Mouse (Mus musculus): ENCODE results near the gene Icam1. TPM values are rescaled to one million over a fixed set of nuclear protein-coding genes. Genes with fewer than 3 reads are reported as not detected.

The Icam1 gene
- polyA plus RNA-seq, 1 experiment from 2014 or later = 8.1 TPM

DNA sequence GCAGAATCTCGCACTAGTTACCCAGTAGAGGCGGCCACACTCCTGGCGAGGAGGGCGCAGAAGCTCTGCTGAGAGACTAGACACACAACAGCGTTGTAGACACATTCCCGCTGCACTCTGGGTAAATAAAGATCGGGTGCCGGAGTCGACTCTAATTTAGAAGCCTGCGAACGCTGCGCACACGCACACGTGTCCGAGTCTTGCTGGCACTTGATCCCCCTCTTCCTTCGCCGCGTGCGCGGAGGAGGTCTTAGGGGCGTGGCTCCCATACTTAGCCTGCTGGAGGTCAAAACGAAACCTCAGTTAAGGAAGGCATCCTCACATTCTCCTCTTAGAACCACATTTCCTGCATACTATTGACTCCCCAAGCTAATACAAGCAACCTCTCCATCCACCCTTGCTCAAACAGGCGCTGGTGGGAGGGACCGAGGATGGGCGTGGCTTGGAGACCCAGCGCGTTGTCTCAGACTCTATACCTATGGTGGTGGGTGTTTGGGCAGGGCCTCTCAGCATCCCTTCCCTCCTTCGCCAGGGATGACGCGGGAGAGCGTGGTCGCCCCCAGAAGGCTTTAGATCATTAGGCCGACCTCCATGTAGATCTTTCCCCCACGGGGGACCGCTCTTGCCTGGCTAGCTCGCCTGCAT lies 15.6 kb downstream of the Icam1 start:
- peak overlapping the region; percentile 94 for H3K4me2 ChIP-seq
- 0 out of 2 replicates have a peak, but pooled peaks have one; percentile 16 for ATAC-seq (replicated peaks; ENCODE audit: insufficient number of reproducible peaks, low FRiP score, low TSS enrichment)
- H3K36me3 ChIP-seq (ENCODE audit: control insufficient read depth, insufficient read depth, low read length) = no peaks in the 10 kb centered on the region
- peaks cover 79% of the 10 kb centered on the region for H3K27me3 ChIP-seq (ENCODE audit: control insufficient read depth, insufficient read depth, low read length)
- 0 out of 2 replicates have a peak overlapping the region, but pooled peaks have one; percentile 10 for H3K9ac ChIP-seq (ENCODE audit: low read depth, low read length)
- H3K4me3 ChIP-seq (ENCODE audit: low read depth, low read length) = peak overlapping the region; percentile 56
- WGBS (ENCODE audit: insufficient replicate concordance) = under 1% methylated on average over 36 of the region's 36 CpGs
- H3K9me3 ChIP-seq (replicated peaks; ENCODE audit: control insufficient read depth, low read length) = no peaks in the 10 kb centered on the region
- peaks cover 37% of the 10 kb centered on the region for H3K4me1 ChIP-seq (ENCODE audit: control insufficient read depth, insufficient read depth, low read length)
- 0 out of 2 replicates have a peak overlapping the region, but pooled peaks have one; percentile 22 for H3K27ac ChIP-seq (ENCODE audit: low read depth, low read length)

DNA sequence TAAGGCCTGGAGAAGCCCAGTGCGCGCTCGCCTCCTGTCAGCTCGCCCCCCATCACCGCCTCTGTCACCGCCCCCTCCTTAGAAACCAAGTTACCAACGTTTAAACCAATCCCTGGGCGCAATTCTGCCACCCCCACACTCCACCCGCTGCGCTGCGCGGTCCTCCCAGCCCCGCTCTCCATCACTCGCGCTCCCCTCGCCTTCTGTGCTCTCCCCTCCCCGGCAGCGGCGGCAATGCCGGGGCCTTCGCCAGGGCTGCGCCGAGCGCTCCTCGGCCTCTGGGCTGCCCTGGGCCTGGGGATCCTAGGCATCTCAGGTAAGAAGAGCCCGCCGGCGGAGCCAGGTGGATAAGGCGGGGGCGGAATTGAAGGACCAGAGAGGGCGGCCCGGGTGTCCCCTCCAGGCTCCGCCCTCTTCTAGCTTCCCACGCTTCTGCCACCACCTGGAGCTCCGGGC lies 16.1 kb downstream of the Icam1 start, which contains the start of gene Icam5:
Gene Icam5, plus strand, starts transcription at position 178 of the 456 bp plus-strand sequence.
- no peaks in the 10 kb centered on the region for H3K9me3 ChIP-seq (replicated peaks; ENCODE audit: control insufficient read depth, low read length)
- H3K4me2 ChIP-seq = peak within 1 kb of the TSS; percentile 94
- no peak for ATAC-seq (replicated peaks; ENCODE audit: insufficient number of reproducible peaks, low FRiP score, low TSS enrichment)
- H3K27me3 ChIP-seq (ENCODE audit: control insufficient read depth, insufficient read depth, low read length) = peaks cover 79% of the 10 kb centered on the region
- 0 out of 2 replicates have a peak within 1 kb of the TSS, but pooled peaks have one; percentile 22 for H3K27ac ChIP-seq (ENCODE audit: low read depth, low read length)
- peak within 1 kb of the TSS; percentile 56 for H3K4me3 ChIP-seq (ENCODE audit: low read depth, low read length)
- peaks cover 43% of the 10 kb centered on the region for H3K4me1 ChIP-seq (ENCODE audit: control insufficient read depth, insufficient read depth, low read length)
- H3K9ac ChIP-seq (ENCODE audit: low read depth, low read length) = peak within 1 kb of the TSS; percentile 67; the same call in 1 of the 2 replicates
- WGBS (ENCODE audit: insufficient replicate concordance) = under 1% methylated on average over 35 of the region's 35 CpGs
- H3K36me3 ChIP-seq (ENCODE audit: control insufficient read depth, insufficient read depth, low read length) = no peaks in the 10 kb centered on the region

DNA sequence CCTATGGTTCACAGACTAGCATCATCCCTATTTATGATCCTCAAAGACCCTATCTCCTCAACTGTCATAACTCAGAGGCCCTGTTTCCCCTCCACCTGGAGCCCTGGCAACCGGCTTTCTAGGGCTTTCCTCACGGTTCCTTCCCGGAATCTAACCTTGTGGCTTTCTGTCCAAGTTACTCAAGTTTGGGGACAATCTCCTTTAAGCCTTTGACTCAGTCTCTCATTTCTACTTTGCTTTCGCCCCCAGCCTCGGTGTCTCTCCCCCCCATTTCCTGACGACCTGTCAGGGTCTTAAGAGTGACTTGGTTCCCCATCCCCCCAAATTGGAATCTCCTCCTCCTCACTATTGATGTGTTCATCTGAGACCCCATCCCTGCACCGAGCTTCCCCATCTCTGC lies 16.7 kb downstream of the Icam1 start:
- Histone ChIP-seq H3K9me3 (replicated peaks; ENCODE audit: control insufficient read depth, low read length) (no peaks in the 10 kb centered on the region), H3K4me1 (ENCODE audit: control insufficient read depth, insufficient read depth, low read length) (peaks cover 48% of the 10 kb centered on the region), H3K9ac (ENCODE audit: low read depth, low read length) (no peak overlapping the region; the same call in 1 of the 2 replicates), H3K27ac (ENCODE audit: low read depth, low read length) (no peak overlapping the region), H3K4me2 (peak overlapping the region; percentile 94), H3K27me3 (ENCODE audit: control insufficient read depth, insufficient read depth, low read length) (peaks cover 79% of the 10 kb centered on the region), H3K36me3 (ENCODE audit: control insufficient read depth, insufficient read depth, low read length) (no peaks in the 10 kb centered on the region), H3K4me3 (ENCODE audit: low read depth, low read length) (peak overlapping the region; percentile 56; the same call in 1 of the 2 replicates)
- ATAC-seq (replicated peaks; ENCODE audit: insufficient number of reproducible peaks, low FRiP score, low TSS enrichment) = no peak
- WGBS (ENCODE audit: insufficient replicate concordance) = 6% methylated on average over 7 of the region's 7 CpGs

DNA sequence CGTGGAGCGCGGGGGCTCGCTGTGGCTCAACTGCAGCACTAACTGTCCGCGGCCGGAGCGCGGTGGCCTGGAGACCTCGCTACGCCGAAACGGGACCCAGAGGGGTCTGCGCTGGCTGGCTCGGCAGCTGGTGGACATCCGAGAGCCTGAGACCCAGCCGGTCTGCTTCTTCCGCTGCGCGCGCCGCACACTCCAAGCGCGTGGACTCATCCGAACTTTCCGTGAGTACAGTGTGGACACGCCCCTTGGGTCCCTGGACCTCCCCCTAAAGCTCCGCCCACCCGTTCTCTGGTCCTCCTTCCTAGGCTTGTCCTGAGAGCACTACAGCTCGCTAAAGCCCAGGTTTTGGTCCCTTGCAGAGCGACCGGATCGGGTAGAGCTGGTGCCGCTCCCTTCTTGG lies 17.4 kb downstream of the Icam1 start:
- Histone ChIP-seq H3K9me3 (replicated peaks; ENCODE audit: control insufficient read depth, low read length) (no peaks in the 10 kb centered on the region), H3K27me3 (ENCODE audit: control insufficient read depth, insufficient read depth, low read length) (peaks cover 79% of the 10 kb centered on the region), H3K4me1 (ENCODE audit: control insufficient read depth, insufficient read depth, low read length) (peaks cover 52% of the 10 kb centered on the region), H3K27ac (ENCODE audit: low read depth, low read length) (no peak overlapping the region), H3K9ac (ENCODE audit: low read depth, low read length) (peak overlapping the region; percentile 67), H3K36me3 (ENCODE audit: control insufficient read depth, insufficient read depth, low read length) (no peaks in the 10 kb centered on the region), H3K4me3 (ENCODE audit: low read depth, low read length) (peak overlapping the region; percentile 51), H3K4me2 (peak overlapping the region; percentile 94)
- ATAC-seq (replicated peaks; ENCODE audit: insufficient number of reproducible peaks, low FRiP score, low TSS enrichment) = peak; percentile 64
- 1% methylated on average over 34 of the region's 34 CpGs for WGBS (ENCODE audit: insufficient replicate concordance)

DNA sequence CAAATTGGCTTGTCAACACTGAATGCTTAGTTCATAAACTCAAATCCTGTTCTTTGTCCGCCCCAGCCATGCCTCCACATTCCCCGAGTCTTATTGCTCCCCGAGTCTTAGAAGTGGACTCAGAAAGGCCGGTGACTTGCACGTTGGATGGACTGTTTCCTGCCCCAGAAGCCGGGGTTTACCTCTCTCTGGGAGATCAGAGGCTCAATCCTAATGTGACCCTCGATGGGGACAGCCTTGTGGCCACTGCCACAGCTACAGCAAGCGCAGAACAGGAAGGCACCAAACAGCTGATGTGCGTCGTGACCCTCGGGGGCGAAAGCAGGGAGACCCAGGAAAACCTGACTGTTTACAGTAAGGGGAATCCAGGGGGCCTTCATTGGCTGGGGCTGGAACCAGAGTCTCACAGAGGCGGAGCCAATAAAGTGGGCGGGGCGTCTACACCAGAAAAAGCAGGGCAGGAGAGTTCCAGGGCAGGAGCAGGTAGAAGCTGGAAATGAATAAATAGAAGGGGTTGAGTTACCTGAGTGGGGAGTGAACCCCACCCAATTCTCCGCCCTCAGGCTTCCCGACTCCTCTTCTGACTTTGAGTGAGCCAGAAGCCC lies 18.8 kb downstream of the Icam1 start:
- Histone ChIP-seq H3K27ac (ENCODE audit: low read depth, low read length) (no peak overlapping the region), H3K27me3 (ENCODE audit: control insufficient read depth, insufficient read depth, low read length) (peaks cover 79% of the 10 kb centered on the region), H3K4me1 (ENCODE audit: control insufficient read depth, insufficient read depth, low read length) (peaks cover 48% of the 10 kb centered on the region), H3K4me2 (0 out of 2 replicates have a peak overlapping the region, but pooled peaks have one; percentile 19), H3K4me3 (ENCODE audit: low read depth, low read length) (no peak overlapping the region), H3K9ac (ENCODE audit: low read depth, low read length) (no peak overlapping the region), H3K9me3 (replicated peaks; ENCODE audit: control insufficient read depth, low read length) (no peaks in the 10 kb centered on the region), H3K36me3 (ENCODE audit: control insufficient read depth, insufficient read depth, low read length) (no peaks in the 10 kb centered on the region)
- ATAC-seq (replicated peaks; ENCODE audit: insufficient number of reproducible peaks, low FRiP score, low TSS enrichment) = no peak
- 4% methylated on average over 17 of the region's 17 CpGs for WGBS (ENCODE audit: insufficient replicate concordance)

DNA sequence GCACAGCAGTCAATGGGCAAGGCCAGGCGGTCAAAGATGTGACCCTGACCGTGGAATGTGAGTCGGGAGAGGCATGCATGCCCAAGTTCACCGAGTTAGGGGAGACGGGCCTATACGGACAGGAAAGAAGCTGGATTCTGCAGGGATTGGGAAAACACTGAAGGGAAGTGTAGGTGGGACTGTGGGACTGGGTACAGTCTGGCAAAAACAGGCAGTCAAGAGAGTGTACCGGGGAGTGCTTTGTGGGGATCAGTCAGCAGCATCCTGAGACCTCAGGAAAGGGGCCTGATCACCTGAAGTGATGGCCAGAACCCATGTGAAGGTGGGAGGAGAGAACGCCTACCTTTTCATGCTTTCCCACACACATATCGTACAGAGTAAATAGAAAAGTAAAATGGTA lies 19.8 kb downstream of the Icam1 start:
- Histone ChIP-seq H3K27me3 (ENCODE audit: control insufficient read depth, insufficient read depth, low read length) (peaks cover 86% of the 10 kb centered on the region), H3K9ac (ENCODE audit: low read depth, low read length) (no peak overlapping the region), H3K4me1 (ENCODE audit: control insufficient read depth, insufficient read depth, low read length) (peaks cover 38% of the 10 kb centered on the region), H3K9me3 (replicated peaks; ENCODE audit: control insufficient read depth, low read length) (no peaks in the 10 kb centered on the region), H3K4me3 (ENCODE audit: low read depth, low read length) (no peak overlapping the region; the same call in 1 of the 2 replicates), H3K27ac (ENCODE audit: low read depth, low read length) (no peak overlapping the region), H3K4me2 (no peak overlapping the region), H3K36me3 (ENCODE audit: control insufficient read depth, insufficient read depth, low read length) (no peaks in the 10 kb centered on the region)
- ATAC-seq (replicated peaks; ENCODE audit: insufficient number of reproducible peaks, low FRiP score, low TSS enrichment) = no peak
- WGBS (ENCODE audit: insufficient replicate concordance) = 22% methylated on average over 9 of the region's 9 CpGs

DNA sequence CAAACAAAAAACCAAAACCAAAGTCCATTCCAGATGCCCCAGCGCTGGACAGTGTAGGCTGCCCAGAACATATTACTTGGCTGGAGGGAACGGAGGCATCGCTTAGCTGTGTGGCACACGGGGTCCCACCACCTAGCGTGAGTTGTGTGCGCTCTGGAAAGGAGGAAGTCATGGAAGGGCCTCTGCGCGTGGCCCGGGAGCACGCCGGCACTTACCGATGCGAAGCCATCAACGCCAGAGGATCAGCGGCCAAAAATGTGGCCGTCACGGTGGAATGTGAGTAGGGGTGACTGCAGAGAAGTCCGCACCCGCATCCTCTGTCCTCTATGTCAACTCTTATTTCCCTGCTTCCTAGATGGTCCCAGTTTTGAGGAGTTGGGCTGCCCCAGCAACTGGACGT lies 20.4 kb downstream of the Icam1 start:
- Histone ChIP-seq H3K4me3 (ENCODE audit: low read depth, low read length) (peak overlapping the region; percentile 32), H3K9ac (ENCODE audit: low read depth, low read length) (no peak overlapping the region), H3K36me3 (ENCODE audit: control insufficient read depth, insufficient read depth, low read length) (no peaks in the 10 kb centered on the region), H3K4me1 (ENCODE audit: control insufficient read depth, insufficient read depth, low read length) (peaks cover 34% of the 10 kb centered on the region), H3K27me3 (ENCODE audit: control insufficient read depth, insufficient read depth, low read length) (peaks cover 86% of the 10 kb centered on the region), H3K9me3 (replicated peaks; ENCODE audit: control insufficient read depth, low read length) (no peaks in the 10 kb centered on the region), H3K27ac (ENCODE audit: low read depth, low read length) (no peak overlapping the region), H3K4me2 (peak overlapping the region; percentile 59; the same call in 1 of the 2 replicates)
- no peak for ATAC-seq (replicated peaks; ENCODE audit: insufficient number of reproducible peaks, low FRiP score, low TSS enrichment)
- 8% methylated on average over 20 of the region's 20 CpGs for WGBS (ENCODE audit: insufficient replicate concordance)

DNA sequence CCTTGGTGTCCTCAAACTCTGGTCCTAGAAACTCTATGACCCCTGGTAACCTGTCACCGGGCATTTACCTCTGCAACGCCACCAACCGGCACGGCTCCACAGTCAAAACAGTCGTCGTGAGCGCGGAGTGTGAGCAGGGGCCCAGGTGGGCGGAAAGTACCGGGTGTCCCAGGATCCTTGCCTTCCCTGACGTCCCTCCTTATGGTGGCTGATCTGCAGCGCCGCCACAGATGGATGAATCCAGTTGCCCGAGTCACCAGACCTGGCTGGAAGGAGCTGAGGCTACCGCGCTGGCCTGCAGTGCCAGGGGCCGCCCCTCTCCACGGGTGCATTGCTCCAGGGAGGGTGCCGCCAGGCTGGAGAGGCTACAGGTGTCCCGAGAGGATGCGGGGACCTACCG lies 20.9 kb downstream of the Icam1 start:
- Histone ChIP-seq H3K9ac (ENCODE audit: low read depth, low read length) (no peak overlapping the region), H3K27ac (ENCODE audit: low read depth, low read length) (no peak overlapping the region), H3K4me2 (peak overlapping the region; percentile 59), H3K4me1 (ENCODE audit: control insufficient read depth, insufficient read depth, low read length) (peaks cover 30% of the 10 kb centered on the region), H3K36me3 (ENCODE audit: control insufficient read depth, insufficient read depth, low read length) (no peaks in the 10 kb centered on the region), H3K9me3 (replicated peaks; ENCODE audit: control insufficient read depth, low read length) (no peaks in the 10 kb centered on the region), H3K4me3 (ENCODE audit: low read depth, low read length) (peak overlapping the region; percentile 32), H3K27me3 (ENCODE audit: control insufficient read depth, insufficient read depth, low read length) (peaks cover 81% of the 10 kb centered on the region)
- WGBS (ENCODE audit: insufficient replicate concordance) = 2% methylated on average over 22 of the region's 22 CpGs
- no peak for ATAC-seq (replicated peaks; ENCODE audit: insufficient number of reproducible peaks, low FRiP score, low TSS enrichment)

Data from heart, embryonic 11.5 days (tissue).